8 mouse cellular contexts compared by ENCODE assay signal in genomic region chr1:64616531-64616880, GRCm38 (mm10). TPM values are rescaled to one million over a fixed set of nuclear protein-coding genes. Genes with fewer than 3 reads are reported as not detected.
DNase-seq lines count a peak whose midpoint lies in the region; ATAC-seq and TF ChIP-seq lines count a peak whose summit lies in the region.

No protein-coding gene starts in this region.

- no peak for TF ChIP-seq POLR2A in ES-Bruce4 (IDR thresholded peaks at IDR 0.05; ENCODE audit: insufficient read depth, low read length)

- TF ChIP-seq CTCF in ES-Bruce4 (IDR thresholded peaks at IDR 0.05; ENCODE audit: low read depth, low read length), result no peak
- no peak for TF ChIP-seq CTCF in forebrain, postnatal 0 days (IDR thresholded peaks at IDR 0.05; ENCODE audit: low read depth)

- intact Hi-C loops in heart, postnatal 10 days (cut with DNase I), result loop anchor here (5.0 kb wide), 3 partner anchors 301 to 959 kb away; no protein-coding TSS in a partner anchor

- peak overlapping the region; percentile 74 for H3K9ac ChIP-seq in ES-Bruce4 (ENCODE audit: low read depth, poor library complexity, severe bottlenecking)
- H3K9ac ChIP-seq in forebrain, postnatal 0 days, result peak overlapping the region; percentile 98
- peak overlapping the region; percentile 93 for H3K9ac ChIP-seq in liver, embryonic 16.5 days (ENCODE audit: low read depth, low read length)

- peak; percentile 16 for ATAC-seq in forebrain, postnatal 0 days
- ATAC-seq in liver, embryonic 16.5 days (ENCODE audit: low read depth), result peak; percentile 12

- under 1% methylated on average over 8 of the region's 8 CpGs for WGBS in forebrain, postnatal 0 days
- WGBS in liver, embryonic 16.5 days (ENCODE audit: insufficient replicate concordance), result 6% methylated on average over 8 of the region's 8 CpGs

- H3K4me2 ChIP-seq in forebrain, postnatal 0 days (ENCODE audit: low read depth), result peak overlapping the region; percentile 81
- peak overlapping the region; percentile 90 for H3K4me2 ChIP-seq in liver, embryonic 16.5 days (ENCODE audit: low read depth, low read length)

- TF ChIP-seq EP300 in ES-Bruce4 (IDR thresholded peaks at IDR 0.05; ENCODE audit: insufficient read depth, low read depth, low read length), result no peak

- no peak overlapping the region for H3K27ac ChIP-seq in ES-Bruce4 (ENCODE audit: insufficient read depth, low read length)
- H3K27ac ChIP-seq in forebrain, postnatal 0 days (ENCODE audit: low read depth, low read length), result peak overlapping the region; percentile 97
- peak overlapping the region; percentile 93 for H3K27ac ChIP-seq in liver, embryonic 16.5 days (ENCODE audit: low read length)

- peak overlapping the region; percentile 83 for H3K4me3 ChIP-seq in ES-Bruce4 (ENCODE audit: low read depth, low read length)
- H3K4me3 ChIP-seq in forebrain, postnatal 0 days (ENCODE audit: low read depth, low read length), result peak overlapping the region; percentile 85
- peak overlapping the region; percentile 84 for H3K4me3 ChIP-seq in liver, embryonic 16.5 days (ENCODE audit: low read depth, low read length)

- peak; percentile 40 for DNase-seq in heart, adult 8-10 months (ENCODE audit: low spot score)
- DNase-seq in heart, postnatal 10 days, result no peak
- no peak for DNase-seq in forebrain, postnatal 0 days
- no peak for DNase-seq in left cerebral cortex, adult 18-20 months (ENCODE audit: low spot score in 2 of 2)
- no peak for DNase-seq in cerebellum, postnatal 14 days
- no peak for DNase-seq in layer of hippocampus, adult 18-20 months (ENCODE audit: low spot score in 2 of 2)

- H3K36me3 ChIP-seq in ES-Bruce4 (ENCODE audit: control insufficient read depth, insufficient read depth, low read length, poor library complexity, severe bottlenecking), result no peaks in the 10 kb centered on the region
- no peaks in the 10 kb centered on the region; the same call in 1 of the 2 replicates for H3K36me3 ChIP-seq in forebrain, postnatal 0 days (ENCODE audit: insufficient read depth)
- no peaks in the 10 kb centered on the region for H3K36me3 ChIP-seq in liver, embryonic 16.5 days (ENCODE audit: control insufficient read depth, insufficient read depth)

- no peaks in the 10 kb centered on the region for H3K9me3 ChIP-seq in ES-Bruce4 (replicated peaks; ENCODE audit: control insufficient read depth, insufficient read depth, low read length, poor library complexity, severe bottlenecking)
- no peaks in the 10 kb centered on the region for H3K9me3 ChIP-seq in forebrain, postnatal 0 days (ENCODE audit: low read length)
- no peaks in the 10 kb centered on the region for H3K9me3 ChIP-seq in liver, embryonic 16.5 days (replicated peaks; ENCODE audit: control insufficient read depth, low read length)

- no peaks in the 10 kb centered on the region for H3K27me3 ChIP-seq in ES-Bruce4 (ENCODE audit: control insufficient read depth, insufficient read depth, low read length, poor library complexity, severe bottlenecking)
- H3K27me3 ChIP-seq in forebrain, postnatal 0 days (ENCODE audit: insufficient read depth, low read length), result no peaks in the 10 kb centered on the region
- no peaks in the 10 kb centered on the region for H3K27me3 ChIP-seq in liver, embryonic 16.5 days (ENCODE audit: control insufficient read depth, insufficient read depth, low read depth, low read length)

- H3K4me1 ChIP-seq in ES-Bruce4 (ENCODE audit: control insufficient read depth, insufficient read depth, low read length), result no peaks in the 10 kb centered on the region
- H3K4me1 ChIP-seq in forebrain, postnatal 0 days (ENCODE audit: insufficient read depth), result peaks cover 11% of the 10 kb centered on the region; the same call in 1 of the 2 replicates
- peaks cover 7% of the 10 kb centered on the region for H3K4me1 ChIP-seq in liver, embryonic 16.5 days (ENCODE audit: control insufficient read depth, low read depth, low read length)

RNA-seq across cellular contexts. Expression of gene Mettl21a, which starts 0.5 kb away (rescaled TPM):
- 10 to 100 TPM in 1 of 4 experiments, 1 to 10 TPM in 3; 6.5 to 10.0 (median 7.9) TPM for total RNA-seq in heart, adult 8-10 months (2022)
- total RNA-seq in heart, postnatal 10 days (2021), result 10 to 100 TPM in 1 of 2 experiments, 1 to 10 TPM in 1; 6.7 to 10.6 TPM
- polyA plus RNA-seq in ES-Bruce4 (2011; ENCODE audit: insufficient read depth, insufficient read length, low read depth, missing spikeins), result 14.5 and 15.1 TPM in 2 replicates
- total RNA-seq in forebrain, postnatal 0 days (2014; rRNA removed), result 16.6 and 17.0 TPM in 2 replicates
- 8.1 and 11.8 TPM in 2 replicates for polyA plus RNA-seq in forebrain, postnatal 0 days (2015; fragmentation: Nextera tagmentation; extraction: Ambion mirVana)
- polyA plus RNA-seq in liver, embryonic 16.5 days (2015; fragmentation: Nextera tagmentation; extraction: Ambion mirVana), result 6.3 and 6.6 TPM in 2 replicates
- 10 to 100 TPM; 12.5 to 13.3 TPM for total RNA-seq in left cerebral cortex, adult 18-20 months (2021)
- 10 to 100 TPM; 11.9 to 12.0 TPM for total RNA-seq in layer of hippocampus, adult 18-20 months (2021)
